Mouse (Mus musculus) limb, embryonic 14.5 days (tissue): ENCODE results near the gene Fhl1. TPM values are rescaled to one million over a fixed set of nuclear protein-coding genes. Genes with fewer than 3 reads are reported as not detected.

ENCODE experiments used
- ATAC-seq: fragments of 200-750 bp; cut with Nextera tagmentation; 2 replicates; pipeline ENCODE4 v1.8.0; 2017; ENCODE audit warnings: low read depth, moderate number of reproducible peaks, moderate TSS enrichment; ENCODE audit not compliant: low FRiP score
- DNase-seq: peaks from one replicate; pipeline ENCODE4 v3.0.0-alpha.2; 2015; ENCODE audit warnings: low spot score
- H3K27ac ChIP-seq: fragments of 300-500 bp; sonication (generic); replicated peaks from 2 replicates; pipeline ENCODE4 v1.5.1; 2014; ENCODE audit warnings: low read depth, mild to moderate bottlenecking, low read length, moderate library complexity, mixed read lengths
- H3K27me3 ChIP-seq: fragments of 300-500 bp; sonication (generic); 2 replicates; pipeline ENCODE4 v1.6.1; 2014; ENCODE audit warnings: low read length, mixed read lengths; ENCODE audit not compliant: control insufficient read depth, insufficient read depth
- H3K36me3 ChIP-seq: fragments of 300-500 bp; sonication (generic); 2 replicates; pipeline ENCODE4 v1.6.1; 2014; ENCODE audit warnings: mild to moderate bottlenecking, low read length, moderate library complexity, mixed read lengths; ENCODE audit not compliant: control insufficient read depth, insufficient read depth
- H3K4me1 ChIP-seq: fragments of 300-500 bp; sonication (generic); 2 replicates; pipeline ENCODE4 v1.6.1; 2014; ENCODE audit warnings: antibody characterized with exemption, low read length, mixed read lengths; ENCODE audit not compliant: control insufficient read depth, insufficient read depth
- H3K4me2 ChIP-seq: fragments of 300-500 bp; sonication (generic); replicated peaks from 2 replicates; pipeline ENCODE4 v1.6.1; 2014; ENCODE audit warnings: low read depth, mild to moderate bottlenecking, low read length, moderate library complexity; ENCODE audit not compliant: severe bottlenecking
- H3K4me3 ChIP-seq: fragments of 300-500 bp; sonication (generic); replicated peaks from 2 replicates; pipeline ENCODE4 v1.5.1; 2014; ENCODE audit warnings: low read length
- H3K9ac ChIP-seq: fragments of 300-500 bp; sonication (generic); 2 replicates; pipeline ENCODE4 v1.6.1; 2014; ENCODE audit warnings: mild to moderate bottlenecking, low read depth, low read length, moderate library complexity; ENCODE audit not compliant: severe bottlenecking
- H3K9me3 ChIP-seq: fragments of 300-500 bp; sonication (generic); 2 replicates; pipeline ENCODE4 v1.6.1; 2016; ENCODE audit warnings: low read length; ENCODE audit not compliant: control insufficient read depth
- POLR2A ChIP-seq: fragments of 200-500 bp; IDR thresholded peaks from 2 replicates; pipeline ENCODE4 v1.8.0; 2012; ENCODE audit warnings: inconsistent platforms, mild to moderate bottlenecking, moderate library complexity, borderline replicate concordance; ENCODE audit not compliant: insufficient read depth, insufficient read length; ENCODE audit errors: extremely low read depth
- WGBS: fragments of 180-500 bp; shearing (Covaris S2); extraction: QIAGEN DNeasy Blood & Tissue Kit; methylation state at CpG from one replicate; pipeline ENCODE4 v1.1.7; 2014; 5-methylcytosine and 5-hydroxymethylcytosine counted together
- polyA plus RNA-seq, 2 experiments: library from polyadenylated mRNA; depleted of rRNA in 1 of 2; stranded (reverse) in 1 of 2; unstranded in 1 of 2; fragments of >200 nt; fragmentation: Nextera tagmentation in 1 of 2; extraction: Ambion mirVana in 1 of 2; gene quantifications; 2 replicates each; pipeline versions ENCODE4 v1.2.1 to v1.2.3; 2012 to 2014

Fhl1 gene
- polyA plus RNA-seq, 2 experiments, result 167 to 179 TPM

DNA sequence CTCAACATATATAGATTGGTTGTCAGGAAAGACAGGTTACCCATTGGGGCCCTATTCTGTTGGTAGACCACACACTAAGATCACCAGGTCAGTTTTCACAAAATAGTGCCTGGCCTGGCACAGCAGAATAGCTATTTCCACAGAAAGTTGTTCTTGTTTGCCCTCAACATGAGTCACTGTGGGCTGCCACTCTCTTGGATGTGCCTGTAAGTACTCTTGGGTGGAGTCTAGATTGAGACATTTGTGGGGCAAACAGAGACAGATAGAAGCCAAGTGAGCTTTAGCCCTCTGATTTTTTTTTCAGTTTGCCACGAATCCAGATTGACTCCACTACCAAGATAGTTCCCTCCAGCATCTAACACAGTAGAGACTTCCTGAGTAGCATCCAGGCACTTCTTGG is 40.2 kb downstream of the Fhl1 start:
- Histone ChIP-seq H3K4me1 (no peaks in the 10 kb centered on the region), H3K9me3 (no peaks in the 10 kb centered on the region)

DNA sequence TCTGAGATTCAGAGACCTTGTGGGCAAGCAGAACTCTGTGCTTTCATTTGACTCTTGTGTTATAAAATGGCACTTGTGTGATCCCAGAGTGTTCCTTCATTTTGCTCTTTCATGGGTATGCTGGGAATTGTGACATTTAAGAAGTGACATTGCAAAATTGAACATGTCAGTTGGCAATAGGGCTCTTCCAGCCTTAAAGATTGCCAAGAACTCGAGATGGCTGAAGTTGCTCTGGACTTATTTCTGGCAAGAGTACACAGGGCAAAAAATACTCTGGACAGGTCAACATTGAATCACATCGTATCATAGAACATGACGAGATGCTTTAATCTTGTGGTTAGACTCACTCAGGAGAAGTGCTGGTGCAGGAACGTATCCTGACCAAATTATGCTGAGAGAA is 41.7 kb downstream of the Fhl1 start:
- H3K4me3 ChIP-seq, result no peak overlapping the region
- no peaks in the 10 kb centered on the region for H3K27me3 ChIP-seq
- 93% methylated on average over 4 of the region's 4 CpGs for WGBS
- no peak overlapping the region for H3K4me2 ChIP-seq
- no peaks in the 10 kb centered on the region for H3K4me1 ChIP-seq
- no peak for TF ChIP-seq POLR2A
- no peaks in the 10 kb centered on the region for H3K36me3 ChIP-seq
- no peak for DNase-seq
- no peaks in the 10 kb centered on the region for H3K9me3 ChIP-seq
- no peak overlapping the region for H3K27ac ChIP-seq
- no peak overlapping the region for H3K9ac ChIP-seq
- no peak for ATAC-seq

More for the DNA sequence above, 40.2 kb downstream of the Fhl1 start:
- Histone ChIP-seq H3K27ac (no peak overlapping the region), H3K4me2 (no peak overlapping the region), H3K27me3 (no peaks in the 10 kb centered on the region), H3K4me3 (no peak overlapping the region), H3K36me3 (no peaks in the 10 kb centered on the region), H3K9ac (no peak overlapping the region)
- no peak for ATAC-seq
- 61% methylated on average over 1 of the region's 1 CpGs for WGBS
- no peak for DNase-seq
- no peak for TF ChIP-seq POLR2A

DNA sequence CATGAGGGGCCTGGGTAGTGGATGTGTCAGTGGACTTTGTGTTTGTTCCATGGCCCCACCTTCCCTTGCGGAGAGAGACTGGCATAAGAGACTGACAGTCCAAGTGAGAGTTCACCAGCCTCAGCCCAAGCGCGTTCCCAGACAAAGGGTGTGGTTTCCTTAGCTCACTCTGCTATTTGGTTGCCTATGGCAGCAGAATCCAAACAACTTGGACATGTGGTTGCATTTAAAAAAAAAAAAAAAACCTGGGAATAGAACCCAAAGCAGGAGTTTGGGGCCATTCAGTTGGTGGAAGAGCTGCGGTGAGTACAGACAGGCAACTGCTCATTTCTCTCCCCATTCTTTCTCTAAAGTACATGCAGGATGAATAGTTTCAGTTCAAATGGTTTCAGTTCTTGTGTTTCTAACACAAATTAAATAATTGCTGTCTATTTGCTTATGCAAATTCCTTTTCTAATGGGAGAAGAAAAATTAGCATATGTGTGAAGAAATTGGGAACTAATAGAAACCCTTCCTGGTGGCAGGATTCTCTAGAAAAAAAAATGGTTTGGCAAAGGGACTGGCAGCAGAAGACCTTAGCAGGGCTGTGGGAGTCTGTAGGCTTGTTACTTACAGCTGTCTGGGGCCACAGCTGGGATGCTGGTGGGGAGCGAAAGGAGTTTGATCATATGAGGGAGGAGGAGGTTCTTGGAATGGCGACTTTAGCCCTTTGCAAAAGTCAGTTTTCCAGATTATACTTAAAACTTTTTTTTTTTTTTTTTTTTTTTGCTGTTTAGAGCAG is 54.9 kb downstream of the Fhl1 start:
- no peak overlapping the region for H3K4me3 ChIP-seq
- ATAC-seq (peak; percentile 71; the same call in 1 of the 2 replicates), DNase-seq (peak; percentile 61)
- no peak overlapping the region for H3K4me2 ChIP-seq
- no peaks in the 10 kb centered on the region for H3K27me3 ChIP-seq
- no peaks in the 10 kb centered on the region for H3K4me1 ChIP-seq
- no peak overlapping the region for H3K27ac ChIP-seq
- peaks cover 9% of the 10 kb centered on the region; the same call in 1 of the 2 replicates for H3K36me3 ChIP-seq
- H3K9ac ChIP-seq, result no peak overlapping the region
- no peaks in the 10 kb centered on the region for H3K9me3 ChIP-seq
- no peak for TF ChIP-seq POLR2A
- 58% methylated on average over 6 of the region's 6 CpGs for WGBS

DNA sequence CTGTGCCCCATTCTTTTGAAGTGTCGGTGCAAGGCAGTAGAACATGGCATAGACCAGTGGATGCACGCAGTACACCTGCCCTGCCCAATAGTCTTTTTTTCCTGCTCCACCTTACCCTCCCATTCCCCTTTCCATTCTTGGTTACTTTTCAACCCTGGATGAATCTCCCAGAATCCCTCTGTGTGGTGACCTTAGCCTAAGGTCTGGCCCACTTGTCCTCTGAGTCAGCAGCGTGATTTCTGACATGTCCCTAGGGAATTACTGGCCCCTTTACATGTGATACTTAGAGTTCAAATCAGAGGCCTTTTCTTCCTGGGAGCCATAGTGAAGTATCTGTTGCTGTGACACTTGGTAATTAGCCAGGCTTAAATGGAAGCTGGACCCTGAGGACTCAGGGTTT is 55.9 kb downstream of the Fhl1 start:
- Histone ChIP-seq H3K27ac (no peak overlapping the region), H3K36me3 (peaks cover 9% of the 10 kb centered on the region; the same call in 1 of the 2 replicates), H3K4me1 (no peaks in the 10 kb centered on the region), H3K9me3 (no peaks in the 10 kb centered on the region), H3K4me2 (no peak overlapping the region), H3K27me3 (no peaks in the 10 kb centered on the region), H3K4me3 (no peak overlapping the region), H3K9ac (no peak overlapping the region)
- DNase-seq (no peak), ATAC-seq (no peak)
- 81% methylated on average over 3 of the region's 3 CpGs for WGBS
- no peak for TF ChIP-seq POLR2A

DNA sequence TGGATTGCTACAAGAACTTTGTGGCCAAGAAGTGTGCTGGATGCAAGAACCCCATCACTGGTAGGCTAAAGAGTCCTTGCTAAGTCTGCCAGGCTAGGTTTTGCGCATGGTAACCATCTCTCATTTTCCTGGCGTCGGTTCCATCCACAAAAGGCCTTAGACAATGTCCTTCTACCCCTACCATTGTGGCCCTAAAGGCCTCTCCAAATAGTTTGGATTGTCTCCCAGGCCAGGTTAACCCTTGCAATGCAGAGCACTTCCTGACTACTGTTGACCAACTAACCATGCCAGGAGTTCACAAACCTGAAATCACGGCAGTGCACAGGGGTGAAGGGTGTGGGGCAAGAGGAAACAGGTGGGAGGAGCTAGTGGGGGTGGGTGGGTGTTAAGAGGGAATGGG is 59.0 kb downstream of the Fhl1 start:
- Histone ChIP-seq H3K4me3 (no peak overlapping the region), H3K4me2 (no peak overlapping the region), H3K27me3 (no peaks in the 10 kb centered on the region), H3K9ac (no peak overlapping the region), H3K36me3 (peaks cover 9% of the 10 kb centered on the region; the same call in 1 of the 2 replicates), H3K27ac (no peak overlapping the region), H3K4me1 (no peaks in the 10 kb centered on the region), H3K9me3 (no peaks in the 10 kb centered on the region)
- no peak for TF ChIP-seq POLR2A
- ATAC-seq (no peak), DNase-seq (no peak)
- WGBS, result 85% methylated on average over 4 of the region's 4 CpGs
